Mouse (Mus musculus) midbrain, embryonic 14.5 days (tissue): Measurements from ENCODE around the gene Fgfr2. TPM values are rescaled to one million over a fixed set of nuclear protein-coding genes. Genes with fewer than 3 reads are reported as not detected.
A peak's percentile ranks its signal among the peaks of the same experiment; 100 is the strongest.

Experiments
- ATAC-seq: fragments of 200-750 bp; cut with Nextera tagmentation; 2 replicates; pipeline ENCODE4 v1.8.0; 2017; ENCODE audit warnings: moderate number of reproducible peaks, moderate library complexity; ENCODE audit not compliant: low FRiP score, low TSS enrichment
- DNase-seq: peaks from one replicate; pipeline ENCODE4 v3.0.0-alpha.2; 2015
- H3K27ac ChIP-seq: fragments of 300-500 bp; sonication (generic); replicated peaks from 2 replicates; pipeline ENCODE4 v1.5.1; 2014; ENCODE audit warnings: mild to moderate bottlenecking, low read depth, low read length, moderate library complexity
- H3K27me3 ChIP-seq: fragments of 300-500 bp; sonication (generic); 2 replicates; pipeline ENCODE4 v1.6.1; 2014; ENCODE audit warnings: low read length, control low read depth, mixed read lengths; ENCODE audit not compliant: control insufficient read depth, insufficient read depth
- H3K36me3 ChIP-seq: fragments of 300-500 bp; sonication (generic); 2 replicates; pipeline ENCODE4 v1.6.1; 2014; ENCODE audit warnings: low read length, control low read depth; ENCODE audit not compliant: control insufficient read depth, insufficient read depth
- H3K4me1 ChIP-seq: fragments of 300-500 bp; sonication (generic); 2 replicates; pipeline ENCODE4 v1.6.1; 2014; ENCODE audit warnings: mild to moderate bottlenecking, antibody characterized with exemption, low read length, control low read depth; ENCODE audit not compliant: control insufficient read depth, insufficient read depth
- H3K4me2 ChIP-seq: fragments of 300-500 bp; sonication (generic); 2 replicates; pipeline ENCODE4 v1.6.1; 2014; ENCODE audit warnings: mild to moderate bottlenecking, low read length, moderate library complexity
- H3K4me3 ChIP-seq: fragments of 300-500 bp; sonication (generic); replicated peaks from 2 replicates; pipeline ENCODE4 v1.5.1; 2014; ENCODE audit warnings: low read depth, low read length
- H3K9ac ChIP-seq: fragments of 300-500 bp; sonication (generic); replicated peaks from 2 replicates; pipeline ENCODE4 v1.6.1; 2014; ENCODE audit warnings: mild to moderate bottlenecking, low read length, moderate library complexity
- H3K9me3 ChIP-seq: fragments of 300-500 bp; sonication (generic); 2 replicates; pipeline ENCODE4 v1.6.1; 2016; ENCODE audit warnings: low read length, control low read depth, mixed read lengths; ENCODE audit not compliant: control insufficient read depth
- WGBS: fragments of 180-500 bp; shearing (Covaris S2); extraction: QIAGEN DNeasy Blood & Tissue Kit; methylation state at CpG from one replicate; pipeline ENCODE4 v1.1.7; 2014; 5-methylcytosine and 5-hydroxymethylcytosine counted together
- polyA plus RNA-seq: library from polyadenylated mRNA; unstranded; fragments of >200 nt; fragmentation: Nextera tagmentation; extraction: Ambion mirVana; gene quantifications from 2 replicates; pipeline ENCODE4 v1.2.1, GENCODE M21; 2014

The Fgfr2 gene
- polyA plus RNA-seq, 1 experiment from 2014 or later: 28.1 TPM

DNA sequence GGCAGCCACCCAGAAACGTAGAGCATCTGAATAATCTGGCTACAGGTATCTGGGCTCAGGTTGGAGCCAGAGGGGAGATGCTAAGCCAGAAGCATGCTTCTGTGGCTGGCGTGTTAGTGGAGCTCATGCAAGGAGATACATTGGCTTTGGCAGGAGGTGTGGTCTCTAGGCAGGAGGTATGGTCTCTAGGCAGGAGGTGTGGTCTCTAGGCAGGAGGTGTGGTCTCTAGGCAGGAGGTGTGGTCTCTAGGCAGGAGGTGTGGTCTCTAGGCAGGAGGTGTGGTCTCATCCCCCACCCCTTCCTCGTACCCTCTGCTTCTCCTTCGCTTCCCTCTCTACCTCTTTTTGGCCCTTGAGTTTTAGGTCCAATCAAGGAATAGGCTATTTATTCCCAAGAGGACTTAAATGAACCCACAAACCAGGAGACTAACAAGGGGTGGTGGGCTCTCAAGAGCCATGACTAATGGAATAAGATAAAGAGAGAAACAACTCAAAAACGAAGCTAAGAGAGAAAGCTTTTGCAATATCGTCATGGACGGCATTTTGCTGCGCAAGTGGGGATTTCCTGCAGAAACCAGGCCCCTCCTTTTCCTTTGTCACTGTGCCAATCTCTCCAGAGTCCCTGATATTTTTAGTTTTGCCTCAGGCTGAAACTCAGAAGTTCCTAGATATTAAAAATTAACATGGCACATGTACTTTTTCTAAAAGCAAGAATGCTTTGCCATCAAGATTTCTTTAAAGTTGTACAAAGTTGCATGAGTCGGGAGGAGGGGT, 775.7 kb downstream of the Fgfr2 start:
- Histone ChIP-seq H3K4me3 (no peak overlapping the region), H3K4me1 (no peaks in the 10 kb centered on the region), H3K4me2 (no peak overlapping the region), H3K27me3 (no peaks in the 10 kb centered on the region), H3K9ac (no peak overlapping the region), H3K27ac (no peak overlapping the region), H3K36me3 (no peaks in the 10 kb centered on the region), H3K9me3 (no peaks in the 10 kb centered on the region)
- no peak for DNase-seq
- WGBS: 86% methylated on average over 9 of the region's 9 CpGs
- ATAC-seq: no peak

DNA sequence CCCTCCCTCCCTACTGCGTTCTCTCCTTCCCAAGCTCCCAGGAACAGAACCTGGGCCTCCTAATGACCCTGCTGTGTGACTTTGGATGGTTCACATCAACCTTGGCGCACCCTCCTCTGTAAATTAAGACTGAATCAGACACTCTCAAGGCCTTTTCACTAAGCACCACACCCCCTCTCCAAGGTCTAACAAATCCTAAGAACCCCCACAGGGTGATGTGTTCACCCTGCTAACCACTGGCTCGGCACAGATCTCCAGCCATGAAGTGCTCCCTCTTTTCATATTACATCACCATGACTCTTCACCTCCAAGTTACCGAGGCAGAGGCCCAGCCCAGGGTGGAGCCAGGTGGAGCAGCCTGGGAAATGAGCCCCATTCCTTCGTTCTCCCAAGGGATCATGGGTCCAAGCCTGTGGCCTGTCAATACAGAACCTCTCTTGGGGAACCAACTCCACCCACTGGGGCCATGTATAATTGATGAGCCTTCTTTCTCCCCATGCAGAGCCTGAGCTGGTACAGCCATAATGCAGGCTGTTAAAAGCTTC, 777.6 kb downstream of the Fgfr2 start:
- Histone ChIP-seq H3K4me2 (no peak overlapping the region), H3K36me3 (no peaks in the 10 kb centered on the region), H3K27me3 (no peaks in the 10 kb centered on the region), H3K27ac (no peak overlapping the region), H3K4me3 (no peak overlapping the region), H3K4me1 (no peaks in the 10 kb centered on the region), H3K9ac (no peak overlapping the region), H3K9me3 (no peaks in the 10 kb centered on the region)
- WGBS: 72% methylated on average over 5 of the region's 5 CpGs
- ATAC-seq (no peak), DNase-seq (no peak)

DNA sequence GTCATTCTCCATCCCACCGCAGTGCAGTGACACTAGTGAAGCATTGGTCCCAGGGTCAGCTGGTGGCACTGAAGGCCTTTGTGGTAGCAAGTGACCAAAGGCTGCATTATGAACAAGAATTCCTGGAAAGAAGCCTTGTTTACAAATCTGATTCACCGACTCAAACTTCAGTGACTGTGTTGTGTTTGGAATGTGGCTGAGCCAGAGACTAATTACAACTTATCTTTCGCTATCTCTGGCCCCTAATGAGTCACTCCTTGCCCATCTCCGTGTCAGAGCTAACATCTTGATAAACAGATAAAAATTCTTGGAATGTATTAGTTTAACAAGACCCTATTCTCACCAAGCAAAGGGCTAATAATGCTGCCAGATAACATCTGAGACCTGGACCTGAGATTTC, 778.5 kb downstream of the Fgfr2 start:
- H3K4me2 ChIP-seq: no peak overlapping the region
- no peak for DNase-seq
- H3K4me1 ChIP-seq: no peaks in the 10 kb centered on the region
- H3K4me3 ChIP-seq: no peak overlapping the region
- no peaks in the 10 kb centered on the region for H3K27me3 ChIP-seq
- no peak for ATAC-seq
- no peaks in the 10 kb centered on the region for H3K36me3 ChIP-seq
- H3K9me3 ChIP-seq: no peaks in the 10 kb centered on the region
- 94% methylated on average over 4 of the region's 4 CpGs for WGBS
- H3K9ac ChIP-seq: no peak overlapping the region
- no peak overlapping the region for H3K27ac ChIP-seq

- DNase-seq: no peak
- Histone ChIP-seq H3K4me1 (no peaks in the 10 kb centered on the region), H3K4me3 (no peak overlapping the region), H3K9ac (no peak overlapping the region), H3K36me3 (no peaks in the 10 kb centered on the region), H3K4me2 (no peak overlapping the region), H3K27me3 (no peaks in the 10 kb centered on the region), H3K27ac (no peak overlapping the region), H3K9me3 (no peaks in the 10 kb centered on the region)
- WGBS: 92% methylated on average over 2 of the region's 2 CpGs
- no peak for ATAC-seq
These were observed 779.2 kb downstream of the Fgfr2 start for GRCm38 (mm10) chr7:132343900-132344299.

- Histone ChIP-seq H3K9me3 (no peaks in the 10 kb centered on the region), H3K27ac (no peak overlapping the region), H3K27me3 (no peaks in the 10 kb centered on the region), H3K9ac (no peak overlapping the region), H3K4me3 (no peak overlapping the region), H3K4me2 (no peak overlapping the region), H3K4me1 (no peaks in the 10 kb centered on the region; the same call in 1 of the 2 replicates), H3K36me3 (no peaks in the 10 kb centered on the region)
- 60% methylated on average over 2 of the region's 2 CpGs for WGBS
- DNase-seq (no peak), ATAC-seq (no peak)
These were observed 780.0 kb downstream of the Fgfr2 start for GRCm38 (mm10) chr7:132343146-132343545.

DNA sequence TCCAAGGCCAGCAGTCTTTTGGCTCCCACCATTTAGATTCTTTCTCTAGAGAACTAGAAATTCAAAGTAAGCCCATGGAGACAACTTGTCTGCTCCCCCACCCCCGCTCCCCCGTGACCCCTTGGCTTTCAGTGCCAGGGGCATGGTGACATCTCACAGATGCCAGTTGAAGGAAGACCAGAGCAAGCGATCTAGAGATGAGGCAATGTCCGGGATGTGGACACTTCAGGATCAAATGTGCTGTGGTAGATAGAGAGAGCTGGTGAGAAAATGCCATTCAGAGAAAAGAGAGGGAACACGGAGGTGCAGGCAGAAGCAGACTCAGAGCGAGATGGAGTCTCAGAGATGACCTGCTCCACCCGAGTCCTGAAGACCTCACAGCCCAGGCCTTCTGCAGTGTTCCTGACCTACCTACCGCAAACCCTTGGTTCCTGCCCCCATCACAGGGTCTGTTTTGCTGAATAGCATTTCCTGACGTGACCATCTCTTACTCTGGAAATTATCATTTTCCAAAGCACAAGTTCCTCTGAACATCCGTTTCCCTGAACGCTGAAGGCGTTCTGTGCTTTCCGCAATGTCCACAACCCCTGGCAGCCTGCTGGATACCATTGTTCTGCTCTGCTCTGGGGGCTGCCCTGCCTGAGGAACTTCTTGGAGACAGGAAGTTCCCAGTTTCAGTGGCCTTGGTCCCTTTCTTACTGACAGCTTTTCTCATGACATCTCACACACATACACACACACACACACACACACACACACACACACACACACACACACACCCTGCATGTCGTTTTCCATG, 783.9 kb downstream of the Fgfr2 start:
- ATAC-seq: no peak
- no peaks in the 10 kb centered on the region for H3K27me3 ChIP-seq
- H3K4me3 ChIP-seq: no peak overlapping the region
- DNase-seq: no peak
- WGBS: 87% methylated on average over 14 of the region's 14 CpGs
- H3K4me2 ChIP-seq: no peak overlapping the region
- H3K4me1 ChIP-seq: peaks cover 12% of the 10 kb centered on the region
- no peak overlapping the region for H3K9ac ChIP-seq
- H3K27ac ChIP-seq: no peak overlapping the region
- no peaks in the 10 kb centered on the region for H3K9me3 ChIP-seq
- H3K36me3 ChIP-seq: no peaks in the 10 kb centered on the region

DNA sequence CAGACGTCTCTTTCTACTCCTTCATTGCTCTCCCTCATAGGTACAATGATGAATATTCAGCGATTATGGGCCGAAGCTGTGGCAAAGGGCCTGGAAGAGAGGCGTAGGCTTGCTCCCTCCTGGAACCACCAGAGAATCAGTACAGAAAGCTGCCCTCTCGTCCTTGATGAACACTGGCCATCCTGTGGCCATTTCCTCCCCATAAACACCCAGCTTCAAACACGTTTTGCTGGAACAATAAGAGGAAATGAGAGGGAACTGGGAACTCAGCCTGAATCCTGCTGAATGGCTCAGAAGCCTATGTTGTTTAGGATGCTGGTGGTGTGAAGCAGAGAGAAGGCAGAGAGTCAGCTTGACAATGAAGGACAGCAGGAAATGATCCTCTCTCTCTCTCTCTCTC, 784.8 kb downstream of the Fgfr2 start:
- DNase-seq (no peak), ATAC-seq (no peak)
- Histone ChIP-seq H3K9ac (no peak overlapping the region), H3K36me3 (no peaks in the 10 kb centered on the region), H3K9me3 (no peaks in the 10 kb centered on the region), H3K4me2 (no peak overlapping the region), H3K27ac (no peak overlapping the region), H3K4me3 (no peak overlapping the region), H3K4me1 (peaks cover 12% of the 10 kb centered on the region), H3K27me3 (no peaks in the 10 kb centered on the region)
- 72% methylated on average over 6 of the region's 6 CpGs for WGBS

- H3K4me3 ChIP-seq: no peak overlapping the region
- no peak overlapping the region for H3K4me2 ChIP-seq
- 64% methylated on average over 11 of the region's 11 CpGs for WGBS
- DNase-seq (no peak), ATAC-seq (no peak)
- H3K27ac ChIP-seq: 0 out of 2 replicates have a peak overlapping the region, but pooled peaks have one; percentile 15
- H3K9ac ChIP-seq: no peak overlapping the region
- peaks cover 12% of the 10 kb centered on the region for H3K4me1 ChIP-seq
- no peaks in the 10 kb centered on the region for H3K36me3 ChIP-seq
- H3K27me3 ChIP-seq: no peaks in the 10 kb centered on the region
- no peaks in the 10 kb centered on the region for H3K9me3 ChIP-seq
These were observed 785.8 kb downstream of the Fgfr2 start for GRCm38 (mm10) chr7:132337268-132337917.
